Mouse (Mus musculus) mouse embryonic stem cell (cell line): ENCODE measurements around the gene Map4k2.

Source experiments
- in situ Hi-C, 2 experiments: fragments of 300-500 bp; cut with MboI; formaldehyde crosslinking; loops; 1 replicate in 1 of 2; 3 replicates in 1 of 2; pipeline ENCODE4 v1.14.3; 2019 to 2020; ENCODE audit warnings: low sequenced_read_pairs in 2 of 2, low pct_unique_long_range_greater_than_20kb in 1 of 2, mixed read lengths in 1 of 2; ENCODE audit not compliant: unreplicated experiment in 1 of 2

Gene Map4k2

GRCm38 (mm10) chr19:6364317-6364725 lies 23.4 kb downstream of the Map4k2 start:
- in situ Hi-C loops = no loop called here

DNA sequence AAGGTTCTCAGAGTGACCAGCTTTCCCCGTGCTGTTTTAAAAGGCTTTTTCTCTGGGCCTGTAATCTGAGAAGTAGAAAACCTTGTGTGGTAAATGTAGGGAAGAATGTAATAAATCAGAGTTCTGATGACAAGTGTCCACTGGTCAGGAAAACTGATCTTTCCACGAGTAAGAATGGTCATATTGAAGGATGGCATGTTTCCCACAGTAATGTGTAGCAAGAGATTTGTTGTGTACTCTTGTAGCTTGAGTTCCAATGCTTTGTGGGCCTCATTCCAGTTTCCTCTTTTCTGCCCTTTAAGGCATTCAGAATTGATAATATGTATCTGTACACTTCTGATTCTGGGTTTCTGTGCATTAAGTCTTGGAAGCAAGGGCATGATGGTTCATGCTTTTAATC lies 23.9 kb downstream of the Map4k2 start:
- in situ Hi-C loops = no loop called here

- in situ Hi-C loops = no loop called here
These were observed 29.2 kb downstream of the Map4k2 start for GRCm38 (mm10) chr19:6370175-6370574.

DNA sequence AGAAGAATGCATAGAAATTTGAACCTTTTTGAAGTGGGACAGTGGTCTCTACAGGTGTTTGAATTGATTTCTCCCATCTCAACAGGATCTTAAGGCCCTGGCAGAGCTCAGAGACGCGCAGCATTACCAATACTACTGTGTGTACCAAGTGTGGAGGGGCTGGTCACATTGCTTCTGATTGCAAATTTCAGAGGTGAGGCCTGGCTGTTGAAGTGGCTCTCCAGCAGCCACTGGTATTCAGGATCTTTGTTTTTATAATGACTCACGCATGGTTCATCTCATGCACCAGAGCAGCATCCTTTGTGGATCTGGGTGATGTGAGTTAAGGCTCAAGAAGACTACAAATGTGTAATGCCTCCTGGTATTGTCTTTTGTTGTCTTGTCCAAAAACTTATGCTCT lies 31.5 kb downstream of the Map4k2 start:
- in situ Hi-C loops = no loop called here

DNA sequence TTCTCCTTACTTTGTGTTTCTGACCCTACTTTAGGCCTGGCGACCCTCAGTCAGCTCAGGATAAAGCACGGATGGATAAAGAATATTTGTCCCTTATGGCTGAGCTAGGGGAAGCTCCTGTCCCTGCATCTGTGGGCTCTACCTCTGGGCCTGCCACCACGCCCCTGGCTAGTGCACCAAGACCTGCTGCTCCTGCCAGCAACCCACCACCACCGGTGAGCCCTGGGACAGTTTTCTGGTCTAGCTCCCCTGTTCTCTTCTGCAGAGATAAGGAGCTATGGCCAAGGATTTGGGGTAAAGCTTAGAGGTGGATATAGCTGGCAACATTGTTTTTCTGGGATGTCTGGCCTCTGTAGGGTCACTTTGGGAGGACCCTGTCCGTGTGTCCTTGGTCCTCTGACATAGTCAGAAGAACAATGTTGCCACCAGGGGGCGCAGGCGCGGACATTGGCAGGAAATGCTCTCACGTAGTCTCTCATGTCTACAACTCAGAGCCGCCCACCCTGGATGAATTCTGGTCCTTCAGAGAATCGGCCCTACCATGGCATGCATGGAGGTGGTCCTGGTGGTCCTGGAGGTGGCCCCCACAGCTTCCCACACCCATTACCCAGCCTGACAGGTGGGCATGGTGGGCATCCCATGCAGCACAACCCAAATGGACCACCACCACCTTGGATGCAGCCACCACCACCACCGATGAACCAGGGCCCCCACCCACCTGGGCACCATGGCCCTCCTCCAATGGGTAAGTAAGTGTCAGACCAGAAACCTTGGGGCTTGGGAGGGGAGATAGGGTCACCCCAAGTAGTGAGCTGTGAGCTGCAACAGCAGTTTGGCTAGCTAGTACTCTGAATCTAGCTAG lies 32.8 kb downstream of the Map4k2 start:
- in situ Hi-C loops = no loop called here

DNA sequence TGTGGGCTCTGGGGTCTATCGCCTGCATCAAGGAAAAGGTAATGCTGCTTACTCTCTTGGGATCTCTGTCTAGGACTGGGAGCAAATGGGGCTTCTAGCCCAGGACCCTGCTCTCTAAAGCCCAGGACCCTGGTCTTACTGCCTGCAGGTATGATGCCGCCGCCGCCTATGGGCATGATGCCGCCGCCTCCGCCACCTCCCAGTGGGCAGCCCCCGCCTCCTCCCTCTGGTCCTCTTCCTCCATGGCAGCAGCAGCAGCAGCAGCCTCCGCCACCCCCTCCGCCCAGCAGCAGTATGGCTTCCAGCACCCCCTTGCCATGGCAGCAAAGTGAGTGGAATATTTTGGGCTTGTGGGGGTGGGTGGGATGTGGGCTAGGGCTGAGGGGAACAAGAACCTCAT lies 33.6 kb downstream of the Map4k2 start:
- in situ Hi-C loops = no loop called here

DNA sequence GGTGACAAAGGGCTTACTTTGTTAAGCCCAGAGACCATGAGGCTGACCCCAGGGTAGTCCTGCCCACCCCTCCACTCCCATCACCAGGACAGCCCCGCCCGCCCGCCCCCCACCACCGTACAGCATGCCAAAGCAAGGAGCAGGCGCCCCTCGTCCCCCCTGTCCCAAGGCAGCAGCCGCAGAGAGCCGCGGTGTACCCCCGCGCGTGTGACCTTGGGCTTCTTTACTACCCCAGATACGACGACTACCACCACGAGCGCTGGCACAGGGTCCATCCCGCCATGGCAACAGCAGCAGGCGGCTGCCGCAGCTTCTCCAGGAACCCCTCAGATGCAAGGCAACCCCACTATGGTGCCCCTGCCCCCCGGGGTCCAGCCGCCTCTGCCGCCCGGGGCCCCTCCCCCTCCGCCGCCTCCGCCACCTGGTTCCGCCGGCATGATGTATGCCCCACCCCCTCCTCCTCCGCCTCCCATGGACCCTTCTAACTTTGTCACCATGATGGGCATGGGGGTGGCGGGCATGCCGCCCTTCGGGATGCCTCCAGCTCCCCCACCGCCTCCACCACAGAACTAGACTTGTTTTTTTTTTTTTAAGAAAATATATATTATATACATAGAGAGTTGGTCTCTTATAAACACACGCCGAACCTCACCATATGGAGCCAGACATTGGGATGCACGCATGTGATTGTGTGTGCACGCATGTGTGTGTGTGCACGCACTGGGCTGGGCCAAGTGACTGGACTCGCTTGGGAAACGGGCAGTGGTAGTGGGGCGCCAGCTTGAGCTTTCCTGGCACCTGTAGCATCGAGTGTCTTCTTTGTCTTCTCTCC lies 34.7 kb downstream of the Map4k2 start:
- in situ Hi-C loops = no loop called here

DNA sequence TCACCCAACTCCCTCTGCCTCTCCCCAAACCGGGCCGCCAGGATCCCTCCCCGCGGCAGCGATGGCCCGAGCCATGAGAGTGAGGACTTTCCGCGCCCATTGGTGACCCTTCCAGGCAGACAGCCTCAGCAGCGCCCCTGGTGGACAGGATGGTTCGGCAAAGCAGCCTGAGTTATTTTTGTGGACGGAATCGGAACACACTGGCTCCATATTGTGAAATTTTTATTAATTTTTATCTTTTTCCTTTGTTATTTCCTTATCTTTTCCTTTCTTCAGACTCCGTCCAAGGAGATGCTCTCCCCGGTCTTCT lies 35.3 kb downstream of the Map4k2 start:
- in situ Hi-C loops = no loop called here

GRCm38 (mm10) chr19:6376643-6377042 lies 35.7 kb downstream of the Map4k2 start:
- in situ Hi-C loops = no loop called here

GRCm38 (mm10) chr19:6377327-6378040 lies 36.5 kb downstream of the Map4k2 start:
- in situ Hi-C loops = no loop called here

GRCm38 (mm10) chr19:6380411-6381166 lies 39.7 kb downstream of the Map4k2 start:
- in situ Hi-C loops = no loop called here

DNA sequence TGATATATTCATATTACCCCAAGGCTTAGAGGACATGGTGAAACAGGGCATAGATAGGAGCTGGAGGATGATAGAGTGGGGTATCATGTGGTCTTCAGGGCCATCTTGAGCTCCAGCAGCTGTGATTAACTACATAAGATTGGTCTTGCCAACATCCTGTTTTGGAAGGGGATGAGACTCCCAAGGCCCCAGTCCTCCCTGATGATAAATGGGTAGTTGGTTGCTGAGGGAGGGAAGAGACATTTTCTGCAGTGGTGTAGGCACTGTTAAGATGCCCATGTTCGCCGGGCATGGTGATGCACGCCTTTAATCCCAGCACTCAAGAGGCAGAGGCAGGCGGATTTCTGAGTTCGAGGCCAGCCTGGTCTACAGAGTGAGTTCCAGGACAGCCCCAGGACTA lies 40.3 kb downstream of the Map4k2 start:
- in situ Hi-C loops = no loop called here

DNA sequence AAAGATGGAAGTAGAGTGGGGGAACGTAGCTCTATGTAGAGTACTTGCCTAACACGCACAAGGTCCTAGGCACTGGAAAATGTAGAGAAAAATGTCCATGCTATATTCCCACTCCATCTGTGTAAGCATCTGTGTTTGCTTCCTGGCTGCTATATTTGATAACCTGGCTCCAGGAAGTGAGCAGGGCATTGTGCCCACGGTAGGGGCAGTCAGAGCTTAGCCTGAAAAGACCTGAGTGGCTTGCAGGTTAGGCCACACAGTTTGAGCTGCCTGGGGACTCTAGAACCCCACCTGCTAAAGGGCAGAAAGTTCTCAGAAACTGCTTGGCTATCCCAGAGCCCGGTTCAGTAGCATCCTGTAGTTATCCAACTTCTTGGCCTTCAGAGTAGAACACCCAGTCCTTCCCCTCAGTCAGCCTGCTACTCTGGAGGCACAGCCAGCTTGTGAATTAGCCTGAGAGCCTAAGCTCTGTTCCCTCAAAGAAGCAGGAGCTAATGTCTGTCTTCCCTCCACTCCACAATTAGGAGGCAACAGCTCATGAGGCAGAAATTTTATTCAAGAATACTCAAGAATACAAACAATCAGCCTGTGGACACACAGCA lies 41.5 kb downstream of the Map4k2 start:
- in situ Hi-C loops = no loop called here

- in situ Hi-C loops = no loop called here
These were observed 42.5 kb downstream of the Map4k2 start for GRCm38 (mm10) chr19:6383470-6383869.

DNA sequence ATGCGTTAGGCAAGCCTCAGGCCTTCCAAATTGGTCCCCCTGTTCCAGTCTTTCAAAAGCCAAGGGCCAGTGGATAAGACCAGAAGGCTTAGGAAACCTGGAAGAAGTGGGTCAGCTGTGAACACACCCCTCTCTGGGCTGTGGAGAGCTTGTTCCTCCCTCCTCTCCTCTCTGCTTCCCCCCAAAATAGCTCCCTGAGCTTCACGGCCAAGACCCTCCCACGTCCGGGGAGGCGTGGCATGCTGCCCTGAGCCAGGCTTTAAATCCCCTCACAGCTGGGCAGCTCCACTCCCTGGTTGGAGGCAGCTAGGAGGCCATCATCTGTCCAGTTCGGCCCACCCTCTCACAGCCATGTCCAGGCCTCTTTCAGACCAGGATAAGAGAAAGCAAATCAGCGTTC lies 43.2 kb downstream of the Map4k2 start, which contains the start of gene Pygm:
Gene Pygm (plus strand): TSS at position 272 of the 400 bp plus-strand sequence.
- in situ Hi-C loops = no loop called here

- in situ Hi-C loops = no loop called here
These were observed 44.0 kb downstream of the Map4k2 start for GRCm38 (mm10) chr19:6384954-6385353.

DNA sequence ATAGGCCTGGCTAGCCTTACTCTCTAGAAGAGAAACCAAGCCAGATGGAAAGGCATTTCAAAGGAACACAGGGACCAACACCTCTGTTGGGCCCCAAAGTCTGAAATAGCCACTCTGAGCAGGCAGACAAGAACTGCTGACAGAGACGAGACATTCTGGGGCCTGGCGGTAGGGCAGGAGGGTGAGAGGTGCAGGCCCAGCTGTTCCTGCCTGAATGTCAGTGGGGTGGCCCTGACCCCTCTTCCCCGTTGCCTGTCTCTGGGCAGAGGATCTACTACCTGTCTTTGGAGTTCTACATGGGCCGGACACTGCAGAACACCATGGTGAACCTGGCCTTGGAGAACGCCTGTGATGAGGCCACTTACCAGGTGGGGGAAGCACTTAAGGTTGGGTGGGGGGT lies 44.5 kb downstream of the Map4k2 start:
- in situ Hi-C loops = no loop called here

- in situ Hi-C loops = no loop called here
These were observed 44.9 kb downstream of the Map4k2 start for GRCm38 (mm10) chr19:6385821-6386220.
